Mouse (Mus musculus): ENCODE results near the gene Iffo2.

Gene Iffo2

GRCm38 (mm10) chr4:139614524-139615260 lies 84.3 kb downstream of the Iffo2 start:
- DNase-seq, result no peak

DNA sequence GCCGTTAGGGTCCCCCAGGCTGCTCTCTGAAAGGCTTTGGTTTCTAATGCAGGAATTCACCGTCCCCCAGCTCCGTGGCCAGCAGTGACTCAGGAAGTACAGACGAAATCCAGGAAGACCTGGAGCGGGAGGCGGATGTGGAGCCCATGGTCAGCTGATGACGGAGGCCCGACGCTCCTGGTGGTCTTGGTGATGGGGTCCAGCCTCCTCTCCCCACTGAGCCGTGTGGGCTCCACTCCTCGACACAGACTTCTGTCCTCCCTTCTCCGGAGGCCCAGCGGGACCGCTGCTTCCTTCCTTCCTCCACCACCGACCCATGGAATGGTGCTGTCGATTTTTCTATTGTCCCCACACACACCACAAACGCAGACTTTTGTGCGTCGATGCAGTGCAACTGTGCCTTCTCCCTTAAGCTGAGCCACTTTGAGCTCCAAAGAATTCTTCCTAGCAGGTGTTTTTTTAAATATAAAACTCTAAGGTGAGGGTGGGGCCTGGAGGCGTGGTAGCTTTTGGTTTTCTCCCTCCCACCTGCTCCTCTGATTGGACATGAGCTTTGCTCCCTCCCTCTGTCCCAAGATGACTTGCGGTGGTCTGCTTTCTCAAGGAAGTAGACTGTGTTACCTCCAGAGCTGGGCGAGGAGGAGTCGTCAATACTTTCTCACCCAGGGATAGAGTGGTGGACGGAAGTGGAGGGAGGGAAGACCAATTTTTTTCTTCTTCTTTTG lies 86.1 kb downstream of the Iffo2 start:
- peak; percentile 73 to 83 for DNase-seq

GRCm38 (mm10) chr4:139617001-139617364 lies 86.6 kb downstream of the Iffo2 start:
- no peak for DNase-seq

DNA sequence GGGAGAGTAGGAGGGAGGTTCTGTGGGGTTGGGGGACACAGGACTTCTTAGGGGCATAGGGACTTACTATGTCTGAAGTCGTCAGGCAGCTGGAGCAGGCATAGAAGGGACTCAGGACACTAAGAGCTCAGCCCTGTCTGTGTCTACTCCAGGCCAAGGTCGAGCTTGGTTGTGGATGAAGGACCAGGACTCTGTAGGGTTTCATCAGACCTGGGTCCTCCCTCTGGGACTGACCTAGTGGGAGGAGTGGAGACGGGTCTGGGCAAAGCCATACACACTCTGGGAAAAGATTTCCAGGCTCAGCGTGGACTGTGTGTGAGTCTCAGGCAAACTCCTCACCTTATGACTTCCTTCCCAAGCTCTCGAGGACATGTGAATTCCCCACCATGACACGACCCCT lies 89.4 kb downstream of the Iffo2 start:
- no peak for DNase-seq

- DNase-seq, result peak; percentile 82 to 89
These were observed 92.3 kb downstream of the Iffo2 start, which contains the start of gene Aldh4a1 for GRCm38 (mm10) chr4:139622373-139623282. Gene Aldh4a1, plus strand, starts transcription at chr4:139622866.

GRCm38 (mm10) chr4:139623434-139624115 lies 93.2 kb downstream of the Iffo2 start:
- no peak for DNase-seq

DNA sequence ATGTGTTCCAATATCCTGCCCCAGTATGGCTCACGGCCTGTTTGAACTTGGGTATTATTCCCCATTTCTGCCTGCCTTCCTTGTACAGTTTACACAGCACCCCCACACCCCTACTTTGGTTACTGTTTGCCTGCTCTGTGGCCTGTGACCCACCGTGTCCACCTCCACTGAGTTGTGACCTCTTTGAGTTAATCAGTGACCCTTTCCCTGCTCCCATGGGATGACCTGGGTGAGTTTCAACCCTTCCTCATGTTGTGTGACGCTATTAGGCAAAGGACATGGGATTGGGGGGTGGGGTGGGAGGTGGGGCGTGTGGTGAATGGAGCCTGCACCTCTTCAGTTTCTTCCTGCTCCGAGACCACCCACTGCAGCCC lies 93.8 kb downstream of the Iffo2 start:
- no peak for DNase-seq

DNA sequence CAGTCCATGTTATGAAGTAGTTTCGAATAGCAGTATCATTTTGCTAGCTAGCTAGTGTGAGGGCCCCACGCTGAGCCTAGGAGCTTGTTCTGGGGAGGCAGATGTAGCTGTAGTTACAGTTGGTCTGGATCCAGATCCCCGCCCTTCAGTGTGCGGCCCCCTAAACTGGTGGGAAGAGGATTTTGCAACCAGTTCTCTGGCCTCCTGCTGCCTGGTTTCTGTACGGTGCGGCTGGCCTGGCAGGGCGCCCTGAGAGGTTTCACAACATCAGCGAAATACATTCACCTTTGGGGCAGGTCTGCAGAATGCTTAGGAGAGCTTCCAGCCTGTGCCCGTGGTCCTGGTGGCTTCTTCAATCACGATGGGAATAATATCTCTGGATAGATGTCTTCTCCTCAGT lies 94.4 kb downstream of the Iffo2 start:
- no peak for DNase-seq

DNA sequence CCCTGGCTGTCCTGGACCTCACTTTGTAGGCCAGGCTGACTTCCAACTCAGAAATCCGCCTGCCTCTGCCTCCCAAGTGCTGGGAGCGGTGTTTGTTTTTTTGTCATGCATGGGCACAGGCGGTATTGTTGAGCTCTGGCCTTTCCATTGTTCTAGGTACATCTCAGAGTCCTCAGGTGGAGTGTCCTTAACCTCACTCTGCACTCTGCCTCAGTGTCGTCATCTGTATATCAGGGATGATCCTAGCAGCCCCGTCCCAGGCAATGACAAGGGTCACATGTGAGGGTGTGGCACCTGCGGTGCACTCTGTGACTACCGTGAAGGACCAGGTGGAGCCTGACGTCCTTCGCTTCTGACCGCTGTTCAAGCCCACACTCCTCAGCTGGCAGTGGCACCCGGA lies 97.0 kb downstream of the Iffo2 start:
- no peak for DNase-seq

- no peak for DNase-seq
These were observed 99.8 kb downstream of the Iffo2 start for GRCm38 (mm10) chr4:139630171-139630570.

- no peak for DNase-seq
These were observed 100.8 kb downstream of the Iffo2 start for GRCm38 (mm10) chr4:139631141-139631540.

DNA sequence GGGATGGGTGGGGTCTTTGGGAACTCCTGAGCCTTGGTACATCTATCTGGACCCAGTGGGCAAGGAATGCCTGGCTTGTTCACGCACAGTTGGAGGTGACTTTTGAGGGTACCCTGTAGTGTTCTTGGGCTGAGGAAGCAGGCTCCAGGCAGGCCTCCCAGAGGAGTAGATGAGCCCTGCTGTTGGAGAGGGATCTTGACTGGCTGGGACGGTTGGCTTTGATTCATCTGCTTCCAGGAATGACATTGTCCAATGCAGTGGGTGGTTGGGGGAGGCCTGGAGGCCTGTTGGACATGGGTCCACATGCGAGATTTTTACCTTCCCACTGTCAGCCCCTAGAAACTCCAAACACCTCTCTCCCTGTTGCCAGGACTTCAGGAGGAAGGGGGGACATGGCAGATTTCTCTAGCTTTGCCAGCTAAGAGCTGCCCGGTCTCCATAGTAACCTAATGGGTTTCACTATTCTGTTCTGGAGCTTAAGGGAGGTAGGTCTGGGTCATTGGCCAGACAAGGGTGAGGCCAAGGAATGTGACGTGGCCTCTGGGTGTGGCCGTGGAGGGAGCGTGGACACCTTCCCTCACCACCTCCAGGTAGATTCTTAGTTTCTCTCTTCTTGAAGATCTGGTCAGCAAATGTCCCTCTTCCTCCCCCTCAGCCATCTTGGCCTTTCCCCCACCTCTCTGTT lies 101.4 kb downstream of the Iffo2 start:
- DNase-seq, result no peak

DNA sequence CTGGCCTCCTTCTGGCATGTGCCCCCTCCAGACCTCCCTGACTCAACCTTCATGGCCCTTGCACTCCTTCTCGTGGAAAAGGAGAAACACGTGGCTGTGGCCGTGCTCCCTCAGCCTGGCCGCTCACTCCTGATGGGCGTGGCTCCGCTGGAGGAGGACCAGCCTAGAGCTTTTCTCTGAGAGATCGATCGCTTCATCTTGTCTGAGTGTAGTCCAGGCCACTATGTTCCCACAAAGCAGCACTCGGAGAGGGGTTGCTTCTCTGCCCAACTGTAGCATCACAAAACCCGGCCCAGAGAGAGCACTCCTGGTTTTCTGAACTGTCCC lies 101.9 kb downstream of the Iffo2 start:
- no peak for DNase-seq

GRCm38 (mm10) chr4:139636373-139636772 lies 106.0 kb downstream of the Iffo2 start:
- DNase-seq, result peak; percentile 53 to 63

GRCm38 (mm10) chr4:139637847-139638246 lies 107.5 kb downstream of the Iffo2 start:
- no peak for DNase-seq

DNA sequence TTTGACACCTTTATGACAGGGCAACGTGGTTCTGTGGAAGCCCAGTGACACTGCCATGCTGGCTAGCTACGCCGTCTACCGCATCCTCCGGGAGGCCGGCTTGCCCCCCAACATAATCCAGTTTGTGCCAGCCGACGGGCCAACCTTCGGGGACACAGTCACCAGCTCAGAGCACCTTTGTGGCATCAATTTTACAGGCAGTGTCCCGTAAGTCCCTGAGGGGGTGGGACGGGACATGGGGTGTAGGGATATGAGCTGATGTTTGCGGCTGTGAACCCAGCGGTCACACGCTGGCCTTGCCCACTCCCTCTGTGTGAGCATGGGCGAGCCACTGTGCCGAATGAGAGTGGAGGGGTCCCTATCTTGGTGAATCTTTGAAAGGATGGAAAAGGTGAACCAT lies 108.0 kb downstream of the Iffo2 start:
- no peak for DNase-seq

GRCm38 (mm10) chr4:139639801-139640200 lies 109.5 kb downstream of the Iffo2 start:
- no peak for DNase-seq

GRCm38 (mm10) chr4:139640333-139640732 lies 110.0 kb downstream of the Iffo2 start:
- DNase-seq, result no peak

GRCm38 (mm10) chr4:139640775-139641174 lies 110.4 kb downstream of the Iffo2 start:
- no peak for DNase-seq

GRCm38 (mm10) chr4:139641829-139642425 lies 111.6 kb downstream of the Iffo2 start:
- DNase-seq, result no peak

- DNase-seq, result peak; percentile 61 to 70
These were observed 113.6 kb downstream of the Iffo2 start for GRCm38 (mm10) chr4:139643972-139644371.

GRCm38 (mm10) chr4:139646916-139647315 lies 116.6 kb downstream of the Iffo2 start:
- DNase-seq, result no peak
